Mouse (Mus musculus): ENCODE data around the gene H2afx.

- TF ChIP-seq HCFC1 (IDR thresholded peaks at IDR 0.05; ENCODE audit: low read depth, low read length) (no peak), CTCF (conservative IDR thresholded peaks at IDR 0.05 in 1 of 2, IDR thresholded peaks at IDR 0.05 in 1 of 2; ENCODE audit: low read depth in 2 of 2, low read length in 2 of 2) (no peak), ZKSCAN1 (IDR thresholded peaks at IDR 0.05; ENCODE audit: borderline replicate concordance, low read depth, low read length) (no peak)
Observed at GRCm38 (mm10) chr9:44287003-44287400, 47.5 kb upstream of the H2afx start.

Measured in CH12.LX (cell line).